In genomic region chr6:8511447-8511846, GRCm38 (mm10) we compare ENCODE assay signal across 8 mouse cellular contexts. TPM values are rescaled to one million over a fixed set of nuclear protein-coding genes. Genes with fewer than 3 reads are reported as not detected.
DNase-seq lines count a peak whose midpoint lies in the region; ATAC-seq lines count a peak whose summit lies in the region.

No protein-coding gene starts in this region.

- H3K4me3 ChIP-seq in forebrain, embryonic 15.5 days: peak overlapping the region; percentile 95
- peak overlapping the region; percentile 95 for H3K4me3 ChIP-seq in liver, embryonic 16.5 days (ENCODE audit: low read depth, low read length)

- WGBS in forebrain, embryonic 15.5 days: 6% methylated on average over 3 of the region's 3 CpGs
- WGBS in liver, embryonic 16.5 days (ENCODE audit: insufficient replicate concordance): 60% methylated on average over 3 of the region's 3 CpGs

- peak overlapping the region; percentile 99 for H3K27ac ChIP-seq in forebrain, embryonic 15.5 days (replicated peaks)
- no peak overlapping the region for H3K27ac ChIP-seq in liver, embryonic 16.5 days (ENCODE audit: low read length)

- no peak for ATAC-seq in cerebellum, adult (ENCODE audit: insufficient number of reproducible peaks, low FRiP score, low TSS enrichment)
- no peak for ATAC-seq in forebrain, embryonic 15.5 days (replicated peaks)
- ATAC-seq in liver, embryonic 16.5 days (ENCODE audit: low read depth): no peak

- H3K9me3 ChIP-seq in forebrain, embryonic 15.5 days: no peaks in the 10 kb centered on the region
- H3K9me3 ChIP-seq in liver, embryonic 16.5 days (replicated peaks; ENCODE audit: control insufficient read depth, low read length): no peaks in the 10 kb centered on the region

- H3K4me2 ChIP-seq in forebrain, embryonic 15.5 days (replicated peaks): peak overlapping the region; percentile 65
- peak overlapping the region; percentile 84 for H3K4me2 ChIP-seq in liver, embryonic 16.5 days (ENCODE audit: low read depth, low read length)

- H3K9ac ChIP-seq in forebrain, embryonic 15.5 days (replicated peaks): peak overlapping the region; percentile 95
- no peak overlapping the region; the same call in 1 of the 2 replicates for H3K9ac ChIP-seq in liver, embryonic 16.5 days (ENCODE audit: low read depth, low read length)

- H3K27me3 ChIP-seq in forebrain, embryonic 15.5 days: no peaks in the 10 kb centered on the region
- no peaks in the 10 kb centered on the region for H3K27me3 ChIP-seq in liver, embryonic 16.5 days (ENCODE audit: control insufficient read depth, insufficient read depth, low read depth, low read length)

- no peaks in the 10 kb centered on the region for H3K36me3 ChIP-seq in forebrain, embryonic 15.5 days
- no peaks in the 10 kb centered on the region for H3K36me3 ChIP-seq in liver, embryonic 16.5 days (ENCODE audit: control insufficient read depth, insufficient read depth)

- H3K4me1 ChIP-seq in forebrain, embryonic 15.5 days: peaks cover 36% of the 10 kb centered on the region
- peaks cover 20% of the 10 kb centered on the region for H3K4me1 ChIP-seq in liver, embryonic 16.5 days (ENCODE audit: control insufficient read depth, low read depth, low read length)

- peak; percentile 21 for DNase-seq in cerebellum, adult 8-10 months
- DNase-seq in 3134 (ENCODE audit: extremely low read depth, insufficient read length, low spot score): peak; percentile 16
- DNase-seq in layer of hippocampus, adult 9-11 months: no peak
- no peak for DNase-seq in frontal cortex, postnatal 10 days (ENCODE audit: low spot score in 2 of 2)
- no peak for DNase-seq in urinary bladder, adult 18-20 months (ENCODE audit: low spot score in 2 of 2)

RNA-seq across cellular contexts. Expression of gene Glcci1, which starts 2.0 kb away (rescaled TPM):
- 16.9 and 19.0 TPM in 2 replicates for polyA plus RNA-seq in forebrain, embryonic 15.5 days (2015; fragmentation: Nextera tagmentation; extraction: Ambion mirVana)
- polyA plus RNA-seq in liver, embryonic 16.5 days (2015; fragmentation: Nextera tagmentation; extraction: Ambion mirVana): 1.0 and 1.2 TPM in 2 replicates

Comparison
In these comparisons a context has a peak if more than half of its experiments do, and no peak if none do; other contexts are left out.
1. DNase-seq: peak in cerebellum, adult 8-10 months (single experiment) and 3134 (single experiment); none in layer of hippocampus, adult 9-11 months (single experiment), frontal cortex, postnatal 10 days (0 of 2) and urinary bladder, adult 18-20 months (0 of 2).